Mouse (Mus musculus) G1E (cell line): ENCODE measurements around the gene Gabbr2. TPM values are rescaled to one million over a fixed set of nuclear protein-coding genes. Genes with fewer than 3 reads are reported as not detected.

ENCODE experiments used
- ATAC-seq: 2 replicates; pipeline ENCODE4 v1.8.0; 2016; ENCODE audit warnings: mild to moderate bottlenecking; ENCODE audit not compliant: insufficient number of reproducible peaks, poor library complexity, low FRiP score, severe bottlenecking; ENCODE audit errors: extremely low read depth
- DNase-seq: peaks from one replicate; pipeline ENCODE4 v3.0.0; 2012; ENCODE audit warnings: low spot score
- H3K27me3 ChIP-seq: 2 replicates; pipeline ENCODE4 v1.6.1; 2012; ENCODE audit warnings: mild to moderate bottlenecking, low read length, inconsistent platforms; ENCODE audit not compliant: insufficient read depth
- H3K36me3 ChIP-seq: replicated peaks from 2 replicates; pipeline ENCODE3; 2012; ENCODE audit warnings: mild to moderate bottlenecking, inconsistent platforms
- H3K4me1 ChIP-seq: 2 replicates; pipeline ENCODE4 v1.6.1; 2012; ENCODE audit warnings: low read depth, low read length, inconsistent platforms, mixed read lengths; ENCODE audit not compliant: insufficient read depth
- H3K4me3 ChIP-seq: 2 replicates; pipeline ENCODE4 v1.5.1; 2012; ENCODE audit warnings: low read depth, mild to moderate bottlenecking, inconsistent platforms, low read length, moderate library complexity, mixed read lengths
- H3K9me3 ChIP-seq: replicated peaks from 2 replicates; pipeline ENCODE4 v1.6.1; 2012; ENCODE audit warnings: inconsistent platforms
- CTCF ChIP-seq: IDR thresholded peaks from 2 replicates; pipeline ENCODE4 v1.5.1; 2012; ENCODE audit warnings: low read depth, low read length, inconsistent platforms, mixed read lengths
- GATA1 ChIP-seq: IDR thresholded peaks from 2 replicates; pipeline ENCODE4 v1.6.1; 2012; ENCODE audit warnings: borderline replicate concordance, low read length, inconsistent platforms, mixed read lengths
- GATA2 ChIP-seq: IDR thresholded peaks from 2 replicates; pipeline ENCODE4 v1.6.1; 2012; ENCODE audit warnings: low read depth, low read length, inconsistent platforms, borderline replicate concordance
- POLR2AphosphoS5 ChIP-seq: IDR thresholded peaks from 2 replicates; pipeline ENCODE4 v1.6.1; 2012; ENCODE audit warnings: low read depth, low read length, inconsistent platforms; ENCODE audit not compliant: insufficient replicate concordance
- TAL1 ChIP-seq: conservative IDR thresholded peaks from 2 replicates; pipeline ENCODE4 v1.6.1; 2012; ENCODE audit warnings: low read depth, low read length, inconsistent platforms, mixed read lengths
- polyA plus RNA-seq: library from polyadenylated mRNA; stranded (reverse); fragments of >175 nt; gene quantifications from 2 replicates; pipeline ENCODE4 v1.2.3, GENCODE M21; 2012
- total RNA-seq, 2 experiments: library from RNA; stranded (forward) in 1 of 2; stranded (reverse) in 1 of 2; fragments of 200-1000 nt in 1 of 2; fragments of >200 nt in 1 of 2; fragmentation: Nextera tagmentation in 1 of 2; gene quantifications; 2 replicates each; pipeline ENCODE4 v1.2.3; 2014 to 2017

The Gabbr2 gene
- total and polyA plus RNA-seq, 3 experiments: 0.05 TPM; not detected in 2

GRCm38 (mm10) chr4:46844982-46845643, 146.6 kb downstream of the Gabbr2 start:
- no peaks in the 10 kb centered on the region for H3K27me3 ChIP-seq
- DNase-seq: no peak
- no peaks in the 10 kb centered on the region for H3K36me3 ChIP-seq
- H3K4me1 ChIP-seq: no peaks in the 10 kb centered on the region
- H3K4me3 ChIP-seq: no peak overlapping the region
- ATAC-seq: no peak
- peaks cover 72% of the 10 kb centered on the region for H3K9me3 ChIP-seq
- no peak for TF ChIP-seq POLR2AphosphoS5
- no peak for TF ChIP-seq GATA1
- no peak for TF ChIP-seq CTCF
- TF ChIP-seq GATA2: no peak
- TF ChIP-seq TAL1: no peak

GRCm38 (mm10) chr4:46844567-46844966, 147.1 kb downstream of the Gabbr2 start:
- Histone ChIP-seq H3K27me3 (no peaks in the 10 kb centered on the region), H3K36me3 (no peaks in the 10 kb centered on the region), H3K9me3 (peaks cover 72% of the 10 kb centered on the region), H3K4me3 (no peak overlapping the region), H3K4me1 (no peaks in the 10 kb centered on the region)
- TF ChIP-seq GATA2 (no peak), POLR2AphosphoS5 (no peak)
- DNase-seq (no peak), ATAC-seq (no peak)

GRCm38 (mm10) chr4:46842596-46842995, 149.1 kb downstream of the Gabbr2 start:
- Histone ChIP-seq H3K4me3 (no peak overlapping the region), H3K27me3 (no peaks in the 10 kb centered on the region), H3K36me3 (no peaks in the 10 kb centered on the region), H3K9me3 (peaks cover 77% of the 10 kb centered on the region), H3K4me1 (no peaks in the 10 kb centered on the region)
- TF ChIP-seq CTCF (no peak), GATA1 (no peak), GATA2 (no peak)
- no peak for DNase-seq
- no peak for ATAC-seq

- DNase-seq (no peak), ATAC-seq (no peak)
- no peak for TF ChIP-seq TAL1
- TF ChIP-seq CTCF: no peak
- TF ChIP-seq GATA1: no peak
- TF ChIP-seq GATA2: no peak
- TF ChIP-seq POLR2AphosphoS5: no peak
- Histone ChIP-seq H3K4me1 (no peaks in the 10 kb centered on the region), H3K27me3 (no peaks in the 10 kb centered on the region), H3K36me3 (no peaks in the 10 kb centered on the region), H3K9me3 (peaks cover 83% of the 10 kb centered on the region), H3K4me3 (no peak overlapping the region)
These were observed 151.5 kb downstream of the Gabbr2 start for GRCm38 (mm10) chr4:46840146-46840545.

- Histone ChIP-seq H3K9me3 (peaks cover 79% of the 10 kb centered on the region), H3K4me3 (no peak overlapping the region), H3K36me3 (no peaks in the 10 kb centered on the region), H3K27me3 (no peaks in the 10 kb centered on the region), H3K4me1 (no peaks in the 10 kb centered on the region)
- DNase-seq (no peak), ATAC-seq (no peak)
- TF ChIP-seq POLR2AphosphoS5 (no peak), GATA1 (no peak), GATA2 (no peak)
These were observed 154.3 kb downstream of the Gabbr2 start for GRCm38 (mm10) chr4:46837362-46837761.

- no peaks in the 10 kb centered on the region for H3K4me1 ChIP-seq
- no peaks in the 10 kb centered on the region for H3K36me3 ChIP-seq
- DNase-seq (no peak), ATAC-seq (no peak)
- no peaks in the 10 kb centered on the region for H3K27me3 ChIP-seq
- no peak overlapping the region for H3K4me3 ChIP-seq
- H3K9me3 ChIP-seq: peaks cover 72% of the 10 kb centered on the region
- TF ChIP-seq TAL1: no peak
- TF ChIP-seq GATA1: no peak
- TF ChIP-seq CTCF: no peak
- TF ChIP-seq POLR2AphosphoS5: no peak
- no peak for TF ChIP-seq GATA2
These were observed 155.6 kb downstream of the Gabbr2 start for GRCm38 (mm10) chr4:46836065-46836464.

GRCm38 (mm10) chr4:46835064-46835463, 156.6 kb downstream of the Gabbr2 start:
- Histone ChIP-seq H3K4me1 (no peaks in the 10 kb centered on the region), H3K27me3 (no peaks in the 10 kb centered on the region), H3K9me3 (peaks cover 71% of the 10 kb centered on the region), H3K36me3 (no peaks in the 10 kb centered on the region), H3K4me3 (no peak overlapping the region)
- TF ChIP-seq TAL1 (no peak), POLR2AphosphoS5 (no peak), GATA1 (no peak), GATA2 (no peak), CTCF (no peak)
- ATAC-seq: no peak
- no peak for DNase-seq
